Mouse (Mus musculus) CH12.LX (cell line): ENCODE measurements at regions not wholly inside any gene's neighbourhood (a gene's known extent, or its start where the extent isn't known, plus 50 kb on each side); places are given as distances from the start of the nearest gene placed in this dataset.

Experiments used
- DNase-seq: peaks from one replicate; pipeline ENCODE4 v3.0.0-alpha.2; 2013; ENCODE audit errors: extremely low read depth
- H3K27ac ChIP-seq: 2 replicates; pipeline ENCODE4 v1.5.1; 2012; ENCODE audit warnings: low read depth, mild to moderate bottlenecking, control low read depth, moderate library complexity; ENCODE audit not compliant: insufficient read depth
- H3K27me3 ChIP-seq: replicated peaks from 2 replicates; pipeline ENCODE3; 2012; ENCODE audit warnings: inconsistent platforms
- H3K36me3 ChIP-seq, 2 experiments: replicated peaks in 1 of 2; 2 replicates each; pipeline versions ENCODE3 to v1.6.1; 2012; ENCODE audit warnings: inconsistent platforms in 1 of 2, low read length in 1 of 2, mild to moderate bottlenecking in 1 of 2, mixed read lengths in 1 of 2, moderate library complexity in 1 of 2; ENCODE audit not compliant: control insufficient read depth in 1 of 2, insufficient read depth in 1 of 2
- H3K4me1 ChIP-seq, 2 experiments: 2 replicates each; pipeline ENCODE4 v1.6.1; 2012; ENCODE audit warnings: inconsistent platforms in 1 of 2, moderate library complexity in 1 of 2; ENCODE audit not compliant: insufficient read depth in 2 of 2, control insufficient read depth in 1 of 2
- H3K4me2 ChIP-seq: 2 replicates; pipeline ENCODE4 v1.6.1; 2012; ENCODE audit warnings: low read depth, mild to moderate bottlenecking, control low read depth; ENCODE audit not compliant: poor library complexity, insufficient read depth, severe bottlenecking
- H3K4me3 ChIP-seq, 3 experiments: fragments of 150-350 bp in 1 of 3; sonication (generic) in 1 of 3; replicated peaks in 1 of 3; 2 replicates each; pipeline versions ENCODE3 to v1.5.1; 2011 to 2012; ENCODE audit warnings: low read depth in 2 of 3, low read length in 2 of 3, mild to moderate bottlenecking in 2 of 3, moderate library complexity in 2 of 3, control low read depth in 1 of 3, improper control_type of control experiment in 1 of 3, inconsistent platforms in 1 of 3, mixed read lengths in 1 of 3; ENCODE audit not compliant: poor library complexity in 1 of 3
- H3K79me2 ChIP-seq: replicated peaks from 2 replicates; pipeline ENCODE4 v1.6.1; 2012; ENCODE audit warnings: mild to moderate bottlenecking, moderate library complexity; ENCODE audit not compliant: control insufficient read depth, poor library complexity, insufficient read depth, severe bottlenecking; ENCODE audit errors: extremely low read depth
- H3K9ac ChIP-seq: 2 replicates; pipeline ENCODE4 v1.6.1; 2012; ENCODE audit warnings: low read depth, mild to moderate bottlenecking, control low read depth, moderate library complexity; ENCODE audit not compliant: insufficient read depth
- H3K9me3 ChIP-seq: replicated peaks from 2 replicates; pipeline ENCODE3; 2012; ENCODE audit warnings: low read length, inconsistent platforms, mixed read lengths
- BHLHE40 ChIP-seq: IDR thresholded peaks from 2 replicates; pipeline ENCODE4 v1.6.1; 2011; ENCODE audit warnings: mild to moderate bottlenecking, low read depth, low read length, improper control_type of control experiment
- CTCF ChIP-seq, 2 experiments: IDR thresholded peaks in 1 of 2; conservative IDR thresholded peaks in 1 of 2; 2 replicates each; pipeline ENCODE4 v1.5.1; 2011 to 2012; ENCODE audit warnings: low read depth in 2 of 2, low read length in 2 of 2, improper control_type of control experiment in 1 of 2, inconsistent platforms in 1 of 2, mild to moderate bottlenecking in 1 of 2, moderate library complexity in 1 of 2
- EP300 ChIP-seq: IDR thresholded peaks from 2 replicates; pipeline ENCODE4 v1.6.1; 2011; ENCODE audit warnings: low read length, improper control_type of control experiment
- ETS1 ChIP-seq: conservative IDR thresholded peaks from 2 replicates; pipeline ENCODE4 v1.6.1; 2012; ENCODE audit warnings: low read depth, mild to moderate bottlenecking, inconsistent platforms, low read length, improper control_type of control experiment, moderate library complexity
- GABPA ChIP-seq: IDR thresholded peaks from 2 replicates; pipeline ENCODE4 v1.6.1; 2012; ENCODE audit warnings: low read depth, low read length, improper control_type of control experiment, inconsistent platforms; ENCODE audit not compliant: insufficient replicate concordance
- HCFC1 ChIP-seq: IDR thresholded peaks from 2 replicates; pipeline ENCODE4 v1.6.1; 2012; ENCODE audit warnings: low read depth, mild to moderate bottlenecking, inconsistent platforms, low read length, improper control_type of control experiment
- IRF4 ChIP-seq: IDR thresholded peaks from 2 replicates; pipeline ENCODE4 v1.6.1; 2014; ENCODE audit warnings: low read depth, mild to moderate bottlenecking, inconsistent platforms, low read length, improper control_type of control experiment
- JUND ChIP-seq: conservative IDR thresholded peaks from 2 replicates; pipeline ENCODE4 v1.6.1; 2011; ENCODE audit warnings: low read depth, low read length, improper control_type of control experiment
- KAT2A ChIP-seq: IDR thresholded peaks from 2 replicates; pipeline ENCODE4 v1.6.1; 2012; ENCODE audit warnings: low read length, improper control_type of control experiment, inconsistent platforms; ENCODE audit not compliant: insufficient replicate concordance
- MAZ ChIP-seq: IDR thresholded peaks from 2 replicates; pipeline ENCODE4 v1.6.1; 2012; ENCODE audit warnings: low read depth, mild to moderate bottlenecking, inconsistent platforms, low read length, improper control_type of control experiment, moderate library complexity
- MEF2A ChIP-seq: IDR thresholded peaks from 2 replicates; pipeline ENCODE4 v1.6.1; 2014; ENCODE audit warnings: low read depth, mild to moderate bottlenecking, inconsistent platforms, low read length, improper control_type of control experiment, borderline replicate concordance
- NRF1 ChIP-seq: IDR thresholded peaks from 2 replicates; pipeline ENCODE4 v1.6.1; 2014; ENCODE audit warnings: low read depth, mild to moderate bottlenecking, inconsistent platforms, low read length, improper control_type of control experiment, moderate library complexity
- POLR2A ChIP-seq: IDR thresholded peaks from 2 replicates; pipeline ENCODE4 v1.6.1; 2011; ENCODE audit warnings: low read depth, mild to moderate bottlenecking, improper control_type of control experiment, low read length
- RAD21 ChIP-seq: IDR thresholded peaks from 2 replicates; pipeline ENCODE4 v1.6.1; 2011; ENCODE audit warnings: low read depth, mild to moderate bottlenecking, low read length, improper control_type of control experiment, moderate library complexity
- RCOR1 ChIP-seq: conservative IDR thresholded peaks from 2 replicates; pipeline ENCODE4 v1.6.1; 2012; ENCODE audit warnings: low read depth, mild to moderate bottlenecking, inconsistent platforms, low read length, improper control_type of control experiment
- UBTF ChIP-seq: IDR thresholded peaks from 2 replicates; pipeline ENCODE4 v1.6.1; 2012; ENCODE audit warnings: low read depth, mild to moderate bottlenecking, inconsistent platforms, low read length, improper control_type of control experiment, moderate library complexity
- USF1 ChIP-seq: IDR thresholded peaks from 2 replicates; pipeline ENCODE4 v1.6.1; 2014; ENCODE audit warnings: low read depth, mild to moderate bottlenecking, inconsistent platforms, low read length, improper control_type of control experiment
- USF2 ChIP-seq: conservative IDR thresholded peaks from 2 replicates; pipeline ENCODE4 v1.6.1; 2011; ENCODE audit warnings: low read depth, low read length, improper control_type of control experiment
- ZMIZ1 ChIP-seq: IDR thresholded peaks from 2 replicates; pipeline ENCODE4 v1.6.1; 2012; ENCODE audit warnings: low read depth, mild to moderate bottlenecking, inconsistent platforms, low read length, improper control_type of control experiment
- dilution Hi-C: fragments of 300-500 bp; cut with MboI; formaldehyde crosslinking; loops from 2 replicates; pipeline ENCODE4 v1.14.3; 2020; ENCODE audit warnings: low sequenced_read_pairs; ENCODE audit not compliant: extremely low pct_unique_long_range_greater_than_20kb, extremely low pct_ligation_motif_present
- in situ Hi-C: fragments of 300-500 bp; cut with MboI; formaldehyde crosslinking; loops from 3 replicates; pipeline ENCODE4 v1.14.3; 2019; ENCODE audit warnings: low sequenced_read_pairs, low pct_ligation_motif_present, low pct_unique_long_range_greater_than_20kb, mixed read lengths

GRCm38 (mm10) chr11:112140495-112140894 lies 641.5 kb upstream of the Sox9 start:
- Histone ChIP-seq H3K9ac (no peak overlapping the region), H3K79me2 (no peaks in the 10 kb centered on the region), H3K4me1 (no peaks in the 10 kb centered on the region), H3K4me3 (no peak overlapping the region), H3K4me2 (no peak overlapping the region), H3K27me3 (no peaks in the 10 kb centered on the region), H3K27ac (no peak overlapping the region), H3K9me3 (peaks cover 65% of the 10 kb centered on the region), H3K36me3 (no peaks in the 10 kb centered on the region)
- in situ Hi-C loops: no loop called here
- dilution Hi-C loops: no loop called here
- TF ChIP-seq UBTF: no peak
- no peak for TF ChIP-seq USF2
- TF ChIP-seq GABPA: no peak
- TF ChIP-seq BHLHE40: no peak
- TF ChIP-seq MAZ: no peak
- no peak for TF ChIP-seq RAD21
- no peak for TF ChIP-seq KAT2A
- TF ChIP-seq USF1: no peak
- DNase-seq: no peak

GRCm38 (mm10) chr11:112140912-112141311 lies 641.1 kb upstream of the Sox9 start:
- in situ Hi-C loops: no loop called here
- no peaks in the 10 kb centered on the region for H3K79me2 ChIP-seq

GRCm38 (mm10) chr11:112152051-112152450 lies 630.0 kb upstream of the Sox9 start:
- H3K36me3 ChIP-seq: no peaks in the 10 kb centered on the region
- no peak overlapping the region for H3K4me3 ChIP-seq
- H3K27me3 ChIP-seq: no peaks in the 10 kb centered on the region
- H3K4me2 ChIP-seq: no peak overlapping the region
- no peak overlapping the region for H3K9ac ChIP-seq
- H3K9me3 ChIP-seq: peaks cover 65% of the 10 kb centered on the region
- dilution Hi-C loops (no loop called here), in situ Hi-C loops (no loop called here)
- no peak overlapping the region for H3K27ac ChIP-seq
- H3K4me1 ChIP-seq: no peaks in the 10 kb centered on the region
- H3K79me2 ChIP-seq: no peaks in the 10 kb centered on the region
- no peak for TF ChIP-seq ZMIZ1
- no peak for DNase-seq

More at GRCm38 (mm10) chr11:112140912-112141311, 641.1 kb upstream of the Sox9 start:
- TF ChIP-seq KAT2A: no peak
- no peak for TF ChIP-seq JUND
- no peak for TF ChIP-seq UBTF
- TF ChIP-seq CTCF (conservative IDR thresholded peaks at IDR 0.05 in 1 of 2, IDR thresholded peaks at IDR 0.05 in 1 of 2; ENCODE audit: low read depth in 2 of 2, low read length in 2 of 2): no peak
- no peak for TF ChIP-seq EP300
- TF ChIP-seq RCOR1: no peak
- TF ChIP-seq GABPA: no peak
- no peak for TF ChIP-seq NRF1
- TF ChIP-seq MEF2A: no peak
- TF ChIP-seq POLR2A: no peak
- no peak for TF ChIP-seq HCFC1
- no peak for TF ChIP-seq RAD21
- no peak for TF ChIP-seq MAZ
- no peak for TF ChIP-seq ETS1
- TF ChIP-seq IRF4: no peak
- no peak for DNase-seq
- dilution Hi-C loops: no loop called here
- Histone ChIP-seq H3K9me3 (peaks cover 66% of the 10 kb centered on the region), H3K4me2 (no peak overlapping the region), H3K27me3 (no peaks in the 10 kb centered on the region), H3K27ac (no peak overlapping the region), H3K4me1 (no peaks in the 10 kb centered on the region), H3K4me3 (no peak overlapping the region), H3K36me3 (no peaks in the 10 kb centered on the region), H3K9ac (no peak overlapping the region)
